Mouse (Mus musculus) myocyte (in vitro differentiated cells): ENCODE measurements around the gene Crip2. TPM values are rescaled to one million over a fixed set of nuclear protein-coding genes. Genes with fewer than 3 reads are reported as not detected.

Experiments used
- H3K27me3 ChIP-seq: one replicate; pipeline ENCODE4 v1.6.1; 2011; ENCODE audit not compliant: control insufficient read depth, insufficient read depth, insufficient read length
- H3K36me3 ChIP-seq: one replicate; pipeline ENCODE4 v1.6.1; 2011; ENCODE audit not compliant: control insufficient read depth, insufficient read depth
- H3K4me2 ChIP-seq: one replicate; pipeline ENCODE4 v1.6.1; 2011; ENCODE audit warnings: low read depth, control low read depth
- H3K4me3 ChIP-seq: one replicate; pipeline ENCODE4 v1.5.1; 2011; ENCODE audit warnings: mild to moderate bottlenecking, control low read depth, moderate library complexity
- H3K79me2 ChIP-seq: one replicate; pipeline ENCODE4 v1.6.1; 2011; ENCODE audit not compliant: control insufficient read depth, insufficient read depth
- H3ac ChIP-seq: one replicate; pipeline ENCODE4 v1.6.1; 2011; ENCODE audit not compliant: control insufficient read depth, insufficient read length
- CEBPB ChIP-seq: IDR thresholded peaks from 2 replicates; pipeline ENCODE4 v1.6.1; 2011; ENCODE audit warnings: mild to moderate bottlenecking, moderate library complexity; ENCODE audit not compliant: poor library complexity, insufficient read depth, severe bottlenecking
- E2F4 ChIP-seq: IDR thresholded peaks from one replicate; pipeline ENCODE4 v1.6.1; 2011; ENCODE audit warnings: mild to moderate bottlenecking, control low read depth, moderate library complexity; ENCODE audit not compliant: insufficient read depth
- MAX ChIP-seq: IDR thresholded peaks from one replicate; pipeline ENCODE4 v1.6.1; 2011; ENCODE audit warnings: low read depth, mild to moderate bottlenecking, control low read depth
- MYOD1 ChIP-seq, 3 experiments: IDR thresholded peaks; one replicate each; pipeline ENCODE4 v1.6.1; 2011; ENCODE audit warnings: control low read depth in 2 of 3, low read depth in 2 of 3, mild to moderate bottlenecking in 2 of 3, moderate library complexity in 1 of 3; ENCODE audit not compliant: insufficient read length in 2 of 3, control insufficient read depth in 1 of 3
- MYOG ChIP-seq, 3 experiments: IDR thresholded peaks; one replicate each; pipeline ENCODE4 v1.6.1; 2011; ENCODE audit warnings: control low read depth in 2 of 3, low read depth in 2 of 3, mild to moderate bottlenecking in 2 of 3; ENCODE audit not compliant: insufficient read length in 2 of 3, control insufficient read depth in 1 of 3, insufficient read depth in 1 of 3
- POLR2A ChIP-seq: IDR thresholded peaks from one replicate; pipeline ENCODE4 v1.6.1; 2011; ENCODE audit warnings: low read depth, mild to moderate bottlenecking, control low read depth, moderate library complexity; ENCODE audit not compliant: insufficient read length
- POLR2AphosphoS2 ChIP-seq: IDR thresholded peaks from one replicate; pipeline ENCODE4 v1.6.1; 2011; ENCODE audit warnings: low read depth, control low read depth; ENCODE audit not compliant: insufficient read length
- REST ChIP-seq: IDR thresholded peaks from one replicate; pipeline ENCODE4 v1.6.1; 2011; ENCODE audit warnings: mild to moderate bottlenecking, control low read depth, moderate library complexity; ENCODE audit not compliant: insufficient read depth, insufficient read length
- SRF ChIP-seq: IDR thresholded peaks from one replicate; pipeline ENCODE4 v1.6.1; 2011; ENCODE audit warnings: low read depth; ENCODE audit not compliant: control insufficient read depth, insufficient read length
- TCF12 ChIP-seq: IDR thresholded peaks from one replicate; pipeline ENCODE4 v1.6.1; 2011; ENCODE audit warnings: mild to moderate bottlenecking, control low read depth; ENCODE audit not compliant: poor library complexity, insufficient read depth, severe bottlenecking
- TCF3 ChIP-seq: IDR thresholded peaks from one replicate; pipeline ENCODE4 v1.6.1; 2011; ENCODE audit warnings: low read depth, control low read depth; ENCODE audit not compliant: insufficient read length
- USF1 ChIP-seq: IDR thresholded peaks from one replicate; pipeline ENCODE4 v1.6.1; 2011; ENCODE audit warnings: low read depth, mild to moderate bottlenecking, control low read depth, moderate library complexity
- polyA plus RNA-seq: library from polyadenylated mRNA; unstranded; fragments of >200 nt; fragmentation: generic; extraction: Trizol; gene quantifications from one replicate; pipeline ENCODE4 v1.2.1, GENCODE M21; 2012; ENCODE audit warnings: missing spikeins

Crip2 gene
- polyA plus RNA-seq, 1 experiment: 1,146 TPM

DNA sequence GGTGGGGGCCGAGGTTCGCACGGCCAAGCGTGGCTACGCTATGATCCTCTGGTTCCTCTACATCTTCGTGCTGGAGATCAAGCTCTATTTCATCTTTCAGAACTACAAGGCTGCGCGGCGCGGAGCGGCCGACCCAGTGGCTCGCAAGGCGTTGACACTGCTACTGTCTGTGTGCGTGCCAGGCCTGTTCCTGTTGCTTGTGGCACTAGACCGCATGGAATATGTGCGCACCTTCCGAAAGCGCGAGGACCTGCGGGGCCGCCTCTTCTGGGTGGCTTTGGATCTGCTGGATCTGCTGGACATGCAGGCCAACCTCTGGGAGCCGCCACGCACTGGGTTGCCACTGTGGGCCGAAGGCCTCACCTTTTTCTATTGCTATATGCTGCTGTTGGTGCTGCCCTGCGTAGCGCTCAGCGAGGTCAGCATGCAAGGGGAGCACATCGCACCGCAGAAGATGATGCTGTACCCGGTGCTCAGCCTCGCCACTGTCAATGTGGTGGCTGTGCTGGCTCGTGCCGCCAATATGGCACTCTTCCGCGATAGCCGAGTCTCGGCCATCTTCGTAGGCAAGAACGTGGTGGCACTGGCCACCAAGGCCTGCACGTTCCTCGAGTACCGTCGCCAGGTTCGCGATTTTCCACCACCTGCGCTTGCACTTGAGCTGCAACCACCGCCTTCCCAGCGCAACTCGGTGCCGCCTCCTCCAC is 48.5 kb downstream of the Crip2 start:
- peaks cover 8% of the 10 kb centered on the region for H3K27me3 ChIP-seq
- H3K36me3 ChIP-seq: no peaks in the 10 kb centered on the region
- no peak overlapping the region for H3K4me2 ChIP-seq
- no peaks in the 10 kb centered on the region for H3K79me2 ChIP-seq
- H3ac ChIP-seq: no peak overlapping the region
- TF ChIP-seq USF1 (no peak), MYOG (IDR thresholded peaks at IDR 0.05; ENCODE audit: control insufficient read depth in 1 of 3, insufficient read depth in 1 of 3, insufficient read length in 2 of 3, low read depth in 2 of 3) (no peak), TCF3 (no peak), POLR2A (no peak), SRF (no peak), CEBPB (no peak), MAX (no peak), TCF12 (no peak), REST (no peak), MYOD1 (IDR thresholded peaks at IDR 0.05; ENCODE audit: control insufficient read depth in 1 of 3, insufficient read length in 2 of 3, low read depth in 2 of 3) (no peak), POLR2AphosphoS2 (no peak), E2F4 (no peak)
- H3K4me3 ChIP-seq: no peak overlapping the region

DNA sequence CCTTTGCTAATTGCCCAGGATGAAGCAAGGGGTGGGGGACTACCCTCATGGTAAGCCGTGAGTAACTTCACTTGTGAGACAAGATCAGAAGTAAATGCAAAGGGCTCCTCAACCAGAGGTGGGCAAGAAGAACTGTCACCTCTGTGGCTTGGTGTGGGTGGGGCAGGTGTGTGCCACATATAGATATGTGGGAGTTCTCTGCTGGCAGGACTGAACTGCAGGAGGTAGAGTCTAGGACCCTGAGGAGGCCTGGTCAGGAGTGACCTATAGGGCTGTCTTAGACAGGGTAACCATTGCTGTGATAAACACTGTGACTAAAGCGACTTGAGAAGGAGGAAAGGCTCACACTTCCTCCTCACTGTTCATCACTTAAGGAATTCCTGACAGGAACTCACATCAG is 53.4 kb downstream of the Crip2 start:
- TF ChIP-seq POLR2AphosphoS2: no peak
- H3K36me3 ChIP-seq: no peaks in the 10 kb centered on the region
- no peak overlapping the region for H3K4me2 ChIP-seq
- H3K79me2 ChIP-seq: no peaks in the 10 kb centered on the region
- no peak overlapping the region for H3ac ChIP-seq
- H3K4me3 ChIP-seq: no peak overlapping the region
- H3K27me3 ChIP-seq: no peaks in the 10 kb centered on the region

Other genes with a start within 250 kb of the Crip2 start
- 51.8 TPM for gene Jag2, start 210.5 kb upstream of the Crip2 start, polyA plus RNA-seq
- 94.9 TPM for gene Nudt14, start 198.1 kb upstream of the Crip2 start, polyA plus RNA-seq
- gene Btbd6, start 163.8 kb upstream of the Crip2 start, polyA plus RNA-seq: 16.3 TPM
- 27.9 TPM for gene Brf1, start 139.5 kb upstream of the Crip2 start, polyA plus RNA-seq
- gene Pacs2, start 125.7 kb upstream of the Crip2 start, polyA plus RNA-seq: 89.3 TPM
- 0.11 TPM for gene Tex22, start 65.7 kb upstream of the Crip2 start, polyA plus RNA-seq
- 101 TPM for gene Mta1, start 42.0 kb upstream of the Crip2 start, polyA plus RNA-seq
- gene Crip1, start 6.1 kb downstream of the Crip2 start, polyA plus RNA-seq: 1,677 TPM
- gene Tedc1, start 16.2 kb downstream of the Crip2 start, polyA plus RNA-seq: 6.6 TPM
- 4.1 TPM for gene Tmem121, start 45.7 kb downstream of the Crip2 start, polyA plus RNA-seq